Mouse (Mus musculus) retina, postnatal 1 day (tissue): ENCODE data around the gene Slc46a1.

Experiments used
- DNase-seq: peaks from one replicate; pipeline ENCODE4 v3.0.0-alpha.2; 2012

Slc46a1 gene

DNA sequence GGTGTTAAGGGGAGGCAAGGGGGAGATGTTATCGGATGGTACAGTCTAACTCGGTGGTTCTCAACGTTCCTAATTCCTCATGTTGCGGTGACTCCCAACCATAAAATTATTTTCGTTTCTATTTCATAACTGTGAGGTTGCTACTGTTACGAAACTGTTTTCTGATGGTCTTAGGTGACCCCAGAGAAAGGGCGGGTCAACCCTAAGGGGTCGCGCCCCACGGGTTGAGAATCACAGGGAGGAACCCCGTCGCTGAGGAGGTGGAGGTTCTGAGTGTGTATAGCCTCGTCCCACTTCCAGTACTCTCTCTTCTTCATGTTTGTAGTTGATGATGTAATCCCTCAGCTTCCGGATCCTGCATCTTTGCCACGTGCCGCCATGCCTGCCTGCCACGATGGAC lies 6.8 kb upstream of the Slc46a1 start:
- DNase-seq = no peak

DNA sequence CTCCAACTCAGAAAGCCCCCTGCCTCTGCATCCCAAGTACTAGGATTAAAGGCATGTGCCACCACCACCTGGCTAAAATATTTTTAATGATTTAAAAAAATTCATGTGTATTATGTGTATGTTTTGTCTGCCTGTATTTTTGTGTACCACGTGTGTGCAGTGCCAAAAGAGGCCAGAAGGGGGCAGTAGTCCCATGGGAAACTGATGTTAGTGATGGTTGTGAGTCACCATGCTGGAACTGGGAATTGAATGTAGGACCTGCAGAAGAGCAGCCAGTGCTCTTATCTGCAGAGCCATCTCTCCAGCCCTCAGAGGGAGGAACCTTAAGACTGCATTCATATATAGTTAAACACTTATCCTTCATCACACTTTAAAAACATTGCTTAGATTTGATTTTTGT lies 3.6 kb upstream of the Slc46a1 start:
- DNase-seq = no peak

DNA sequence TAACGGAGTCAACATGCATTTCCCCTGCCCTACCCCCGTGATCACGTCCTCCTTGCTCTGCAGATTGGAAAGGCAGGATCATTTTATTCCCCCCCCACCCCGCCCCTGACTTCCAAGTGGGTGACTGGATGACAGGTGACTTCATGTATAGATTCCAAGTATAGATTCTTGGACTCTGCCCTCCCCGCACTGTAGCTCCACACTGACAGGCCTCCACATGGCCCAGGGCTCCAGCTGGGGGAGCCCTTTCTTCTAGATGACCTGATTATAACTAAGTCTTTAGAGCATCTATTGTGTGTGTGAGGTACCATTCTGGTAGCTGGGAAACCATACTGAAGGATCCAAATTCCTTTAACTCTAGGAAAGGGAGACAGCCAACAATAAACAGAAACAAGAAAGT lies 2.8 kb upstream of the Slc46a1 start:
- no peak for DNase-seq

DNA sequence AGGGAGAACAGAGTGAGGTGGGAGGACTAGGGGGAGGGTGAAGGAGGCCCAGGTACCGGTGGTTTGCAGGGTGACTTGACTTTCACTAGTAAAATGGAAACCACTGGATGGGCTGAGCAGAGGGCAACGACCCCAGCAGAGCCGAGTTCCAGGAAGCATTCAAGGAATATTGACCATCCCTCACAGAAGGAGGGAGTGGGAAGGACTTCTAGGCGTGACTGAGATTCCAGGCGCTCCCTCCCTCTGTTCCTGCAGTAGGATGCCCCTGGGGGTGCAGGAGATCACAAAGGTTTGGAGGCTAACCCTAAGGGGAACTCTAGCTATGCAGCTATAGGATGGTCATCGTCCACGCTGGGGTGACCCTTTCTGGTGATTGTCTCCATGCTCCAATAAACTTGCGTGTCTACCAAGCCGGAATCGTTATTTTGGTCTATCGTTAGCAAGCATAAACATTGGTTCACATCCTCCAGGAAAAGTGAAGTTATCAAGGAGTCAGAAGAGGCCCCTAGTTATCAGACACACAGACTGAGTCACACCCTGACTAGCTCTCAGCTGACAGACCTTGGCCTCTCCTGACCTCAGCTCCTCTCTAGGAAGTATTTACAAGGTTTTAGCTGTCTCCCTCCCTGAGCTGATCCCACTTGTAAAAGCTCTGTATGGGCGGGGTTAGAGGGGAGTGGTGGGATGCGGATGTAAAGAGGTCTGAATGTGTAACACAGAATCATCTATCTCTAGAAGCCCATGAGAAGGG lies 2.0 kb upstream of the Slc46a1 start:
- DNase-seq = no peak

DNA sequence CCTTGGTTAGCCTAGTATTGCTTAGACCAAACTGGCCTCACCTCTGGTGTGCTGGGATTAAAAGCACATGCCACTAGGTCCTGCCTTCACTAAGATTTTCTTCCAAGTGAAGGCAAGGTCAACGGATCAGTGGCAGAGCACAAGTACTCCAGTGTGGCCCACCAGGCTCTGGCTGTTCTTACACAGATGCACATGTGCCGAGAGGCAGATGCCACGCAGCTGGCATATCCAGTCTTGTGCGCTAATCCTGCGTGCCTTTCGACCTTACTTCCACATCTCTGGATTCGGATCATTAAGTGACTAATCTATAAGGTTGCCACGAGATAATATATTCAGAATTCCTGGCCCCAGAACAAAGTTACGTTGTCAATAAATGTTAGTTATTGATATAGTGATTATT lies 381 bp upstream of the Slc46a1 start:
- DNase-seq = peak; percentile 57

DNA sequence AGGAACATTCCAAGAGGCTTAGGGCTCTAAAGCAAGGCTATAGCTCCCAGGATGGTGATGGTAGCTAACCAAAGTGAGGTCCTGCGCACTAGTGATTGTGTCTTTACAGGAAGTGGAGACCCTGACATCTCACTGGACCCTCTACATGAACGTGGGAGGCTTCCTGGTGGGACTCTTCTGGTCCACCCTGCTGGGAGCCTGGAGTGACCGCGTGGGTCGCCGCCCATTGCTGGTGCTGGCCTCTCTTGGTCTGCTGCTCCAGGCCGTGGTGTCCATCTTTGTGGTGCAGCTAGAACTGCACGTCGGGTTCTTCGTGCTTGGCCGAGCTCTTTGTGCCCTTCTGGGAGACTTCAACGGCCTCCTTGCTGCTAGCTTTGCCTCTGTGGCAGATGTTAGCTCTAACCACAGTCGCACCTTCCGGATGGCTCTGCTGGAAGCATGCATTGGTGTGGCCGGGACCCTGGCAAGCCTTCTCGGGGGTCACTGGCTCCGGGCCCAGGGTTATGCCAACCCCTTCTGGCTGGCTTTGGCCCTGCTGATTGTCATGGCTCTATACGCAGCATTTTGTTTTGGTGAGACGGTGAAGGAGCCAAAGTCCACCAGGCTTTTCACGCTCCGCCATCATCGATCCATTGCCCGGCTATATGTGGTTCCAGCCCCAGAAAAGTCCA lies 880 bp downstream of the Slc46a1 start:
- no peak for DNase-seq

DNA sequence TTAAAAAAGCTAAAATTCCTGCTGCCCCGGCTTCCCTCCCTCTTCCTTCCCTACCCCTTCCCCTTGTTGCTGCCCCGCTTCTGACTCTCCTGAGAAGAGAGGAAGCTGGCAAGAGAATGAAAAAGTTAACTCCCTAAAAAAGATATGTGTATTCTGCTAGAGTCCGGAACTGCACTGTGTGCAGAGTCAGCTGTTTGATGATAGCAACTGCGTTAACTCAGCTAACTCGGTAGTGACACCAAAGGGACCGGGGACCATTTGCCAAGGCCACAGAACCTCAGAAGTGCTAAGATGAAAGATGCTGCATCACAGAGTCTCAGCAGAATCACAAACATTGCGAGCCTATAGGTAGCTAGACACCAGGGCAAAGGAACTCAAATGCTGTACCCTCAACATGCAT lies 2.0 kb downstream of the Slc46a1 start:
- DNase-seq = no peak

DNA sequence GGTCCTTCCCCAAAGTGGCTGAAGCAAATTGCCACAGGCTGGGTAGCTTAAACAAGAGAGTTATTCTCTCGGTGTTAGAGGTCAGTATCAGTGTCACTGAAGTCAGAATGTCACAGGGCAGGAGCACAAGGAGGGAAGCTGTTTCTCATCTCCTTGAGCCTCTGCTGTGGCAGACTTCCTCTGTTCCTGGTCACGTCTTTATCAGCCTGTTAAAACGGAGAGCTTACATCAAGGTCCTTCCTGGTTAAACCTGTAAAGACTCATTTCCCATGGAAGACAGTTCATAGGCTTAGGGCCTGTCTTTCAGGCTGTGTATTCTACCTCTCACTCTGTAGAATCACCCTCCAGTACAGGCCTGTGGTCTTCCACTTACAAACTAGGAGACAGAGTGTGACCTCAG lies 2.4 kb downstream of the Slc46a1 start:
- no peak for DNase-seq

DNA sequence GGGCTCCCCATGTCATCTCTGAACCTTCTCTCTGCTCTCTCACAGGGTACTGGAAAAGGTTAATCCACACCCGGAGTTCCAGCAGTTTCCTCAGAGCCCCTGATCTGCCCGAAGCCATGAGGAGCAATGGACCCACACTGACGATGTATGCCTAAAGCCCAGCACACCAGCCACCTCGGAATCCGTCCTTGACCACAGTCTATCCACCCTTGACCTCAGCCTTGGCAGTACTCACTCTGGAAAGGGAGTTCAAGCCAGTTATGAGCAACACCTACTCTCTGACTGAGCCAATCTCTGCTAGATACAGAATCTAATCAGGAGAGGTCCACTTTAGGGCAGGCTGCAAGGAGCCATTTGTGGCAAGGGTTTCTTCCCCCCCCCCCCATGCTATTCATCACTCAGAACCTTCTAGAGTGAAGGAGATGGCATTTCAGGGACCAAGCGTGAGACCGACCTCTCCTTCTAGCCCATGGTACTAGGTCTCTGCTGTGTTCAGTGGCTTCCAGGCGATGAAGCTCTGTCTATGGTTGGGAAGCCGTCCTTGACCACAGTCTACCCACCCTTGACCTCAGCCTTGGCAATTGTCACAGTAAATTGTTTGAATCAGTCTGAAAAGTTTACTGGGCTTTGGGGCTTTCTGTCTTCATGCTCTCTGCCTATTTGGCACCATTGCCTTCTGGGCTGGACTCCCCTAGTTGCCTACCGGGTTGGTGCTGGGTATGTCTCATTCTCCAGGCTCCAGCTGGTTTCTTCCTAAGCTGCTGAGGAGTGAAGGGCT lies 6.0 kb downstream of the Slc46a1 start:
- no peak for DNase-seq

DNA sequence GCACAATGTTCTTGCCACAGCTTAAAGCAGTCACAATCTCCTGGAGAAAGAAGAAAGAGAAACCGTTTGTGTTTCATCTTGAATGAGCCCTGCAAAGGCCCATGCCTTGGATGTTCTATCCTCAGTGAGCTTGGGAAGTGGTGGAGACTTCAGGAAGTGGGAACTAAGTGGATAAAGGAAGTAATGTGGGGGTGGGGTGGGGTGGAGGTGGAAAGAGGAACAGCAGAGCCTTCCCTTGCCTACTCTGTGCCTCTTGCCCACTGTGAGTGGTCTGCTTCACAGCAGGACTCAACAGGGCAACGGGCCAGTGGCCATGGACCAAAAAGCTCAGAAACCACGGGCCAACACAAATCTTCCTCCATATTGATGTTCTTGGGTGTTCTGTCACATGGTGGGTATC lies 9.8 kb downstream of the Slc46a1 start:
- DNase-seq = no peak

DNA sequence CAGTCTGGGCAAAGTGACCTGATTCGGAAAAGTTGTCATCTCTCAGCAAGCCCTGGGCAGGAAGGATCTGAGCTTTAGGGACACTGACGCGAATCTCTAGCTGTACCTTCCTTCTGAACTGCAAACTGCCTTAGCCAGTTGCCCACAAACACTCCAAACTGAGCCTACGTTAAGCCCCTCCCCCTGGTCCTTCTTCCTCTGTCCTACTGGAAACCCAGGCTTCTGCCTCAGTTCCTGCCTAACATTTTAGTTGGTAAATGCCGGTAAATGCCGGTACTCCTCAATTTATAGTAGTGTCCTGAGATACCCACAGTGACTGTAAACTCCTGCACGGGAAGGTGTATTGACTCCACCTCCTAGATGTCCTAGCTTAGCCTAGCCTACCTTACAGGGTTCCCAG lies 18.1 kb downstream of the Slc46a1 start:
- DNase-seq = no peak

DNA sequence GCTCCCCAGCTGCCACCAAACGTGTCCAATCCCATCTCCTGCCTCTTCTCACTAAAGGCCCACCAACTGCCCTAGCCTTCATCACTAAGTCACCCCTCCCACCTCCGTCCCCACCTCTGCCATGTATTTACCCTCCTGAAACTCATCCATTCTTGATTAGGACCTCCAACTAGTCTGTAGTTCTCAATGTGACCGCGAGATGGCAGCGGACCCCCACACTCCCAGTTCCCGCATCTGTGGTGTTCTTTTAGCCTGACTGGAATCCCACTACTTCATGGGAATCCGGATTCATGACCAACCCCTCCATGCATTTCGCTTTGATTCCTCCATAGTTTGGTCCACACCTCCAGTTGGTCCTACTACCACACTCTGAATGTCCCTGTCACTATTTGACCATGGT lies 22.7 kb downstream of the Slc46a1 start:
- DNase-seq = peak; percentile 83

DNA sequence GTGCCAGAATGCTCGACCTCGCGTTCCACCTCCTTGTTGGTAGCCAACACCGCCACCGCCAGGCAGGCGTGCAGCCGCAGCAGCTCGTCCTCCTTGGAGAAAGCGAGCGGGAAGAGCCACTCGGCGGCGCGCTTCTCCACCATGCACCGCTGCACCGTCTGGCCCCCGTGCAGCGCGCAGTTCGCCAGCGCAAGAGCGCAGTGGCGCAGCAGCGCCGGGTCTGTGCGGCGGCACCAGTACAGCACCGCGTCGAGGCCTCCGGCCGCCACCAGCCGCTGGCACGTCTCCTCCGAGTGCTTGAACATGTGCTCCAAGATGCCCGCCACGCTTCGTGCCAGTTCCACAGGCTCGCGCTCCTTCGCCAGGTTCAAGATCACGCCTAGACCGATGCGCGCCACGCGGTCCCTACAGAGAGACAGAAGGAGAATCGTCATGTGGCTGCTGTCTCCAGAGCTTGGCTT lies 25.3 kb downstream of the Slc46a1 start:
- peak; percentile 73 for DNase-seq

DNA sequence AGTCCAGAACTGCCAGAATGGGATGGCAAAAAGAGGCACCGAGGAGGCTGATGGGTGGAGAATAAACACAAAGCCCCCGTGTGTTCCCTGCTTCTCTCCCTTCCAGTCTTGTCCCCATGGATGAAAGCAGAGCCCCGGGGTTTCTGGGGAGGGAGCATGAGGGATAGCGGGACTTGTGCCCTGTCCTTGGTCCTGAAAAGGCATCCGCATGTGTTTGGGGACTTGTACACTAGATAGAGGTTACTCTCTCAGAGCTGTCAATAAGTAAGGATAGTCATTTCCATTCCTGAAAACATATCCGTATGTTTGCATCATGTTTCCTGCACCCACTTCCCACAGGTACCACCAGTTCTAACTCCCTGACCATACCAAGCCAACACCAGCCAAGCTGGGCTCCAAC lies 30.4 kb downstream of the Slc46a1 start:
- DNase-seq = peak; percentile 69

DNA sequence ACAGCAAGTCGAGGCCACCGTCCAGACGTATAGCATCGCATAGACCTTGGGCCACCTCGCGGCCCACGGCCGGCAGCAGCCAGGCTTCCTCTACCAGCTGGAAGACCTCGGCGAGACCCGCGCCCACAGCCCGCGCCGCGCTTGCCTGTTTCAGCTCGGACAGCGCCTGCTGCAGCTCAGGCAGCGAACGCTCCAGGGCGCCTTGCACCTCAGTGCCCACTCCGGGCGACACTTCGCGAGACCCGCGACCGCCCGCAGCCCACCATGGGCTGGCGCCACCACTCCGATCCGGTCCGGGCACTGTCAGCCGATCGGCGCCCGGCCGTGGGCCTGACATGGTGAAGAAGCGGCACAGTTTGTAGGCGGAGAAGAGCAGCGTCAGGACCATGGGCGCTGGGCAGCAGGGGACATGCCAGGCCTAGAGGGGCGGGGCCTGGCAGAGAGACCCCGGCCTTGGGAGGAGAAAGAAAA lies 31.6 kb downstream of the Slc46a1 start:
- no peak for DNase-seq

DNA sequence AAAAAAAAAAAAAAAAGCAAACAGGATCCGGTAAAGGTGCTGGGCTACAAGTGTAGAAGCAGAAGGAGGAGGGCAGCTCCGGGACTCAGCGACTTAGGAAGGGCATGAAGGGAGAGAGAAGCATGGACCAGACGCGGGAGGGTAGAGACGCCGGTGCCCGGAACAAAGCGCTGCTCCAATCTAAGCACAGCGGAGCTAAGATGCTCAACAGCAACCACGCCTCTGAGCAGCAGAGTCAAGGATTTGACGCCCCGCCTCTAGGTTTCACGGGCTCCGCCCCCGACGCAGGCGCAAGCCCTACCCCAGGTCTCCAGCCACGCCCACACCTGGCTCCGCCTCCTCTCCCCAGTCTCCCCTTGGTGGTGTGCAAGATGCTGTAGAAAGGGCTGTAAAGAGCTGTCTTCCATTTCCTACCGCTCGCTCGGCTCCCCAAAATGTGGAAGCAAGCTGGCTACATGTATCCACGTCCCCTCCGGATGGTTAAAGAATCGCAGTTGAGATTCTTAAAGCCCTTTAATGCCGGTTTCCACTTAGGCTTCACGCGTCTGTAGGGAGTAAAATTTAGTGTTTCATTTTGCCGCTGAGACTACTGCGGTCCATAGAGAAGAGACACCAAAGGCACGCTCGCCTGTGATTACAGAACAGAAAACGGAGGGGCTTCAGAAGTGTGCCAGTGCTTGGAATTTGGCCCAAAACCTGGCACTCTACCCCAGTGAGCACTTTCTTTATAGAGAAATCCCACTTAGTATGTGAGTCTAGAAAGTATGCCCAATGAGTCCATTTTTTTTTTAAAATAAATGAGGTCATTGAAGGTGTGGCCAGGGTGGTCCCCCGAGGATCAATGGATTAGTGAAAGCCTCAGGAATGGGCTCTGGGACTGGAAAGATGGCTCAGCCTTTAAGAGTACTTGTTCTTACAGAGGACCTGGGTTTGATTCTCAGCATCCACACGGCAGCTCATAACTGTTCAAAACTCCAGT lies 32.3 kb downstream of the Slc46a1 start, which contains the start of gene Sarm1:
Gene Sarm1 (minus strand): TSS at position 211 of the 979 bp plus-strand sequence.
- peak; percentile 97 for DNase-seq

DNA sequence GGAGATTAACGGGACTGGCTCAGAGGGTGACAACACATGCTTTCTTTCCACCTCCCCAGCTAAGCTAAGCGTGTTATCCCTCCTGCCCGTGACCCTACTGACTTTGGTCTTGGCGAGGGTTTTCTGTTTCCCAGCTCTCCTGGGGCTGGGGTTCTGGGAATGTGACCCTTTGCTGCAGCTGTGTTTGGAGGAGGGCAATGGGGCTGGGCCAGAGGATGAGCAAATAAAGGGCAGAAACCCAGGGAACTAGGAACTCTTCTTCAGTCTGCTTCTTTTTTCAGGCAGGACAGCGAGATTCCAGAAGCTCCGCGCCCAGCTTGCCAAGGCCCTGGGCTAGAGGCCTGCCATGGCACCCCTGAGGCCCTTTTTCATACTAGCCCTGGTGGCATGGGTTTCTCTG lies 33.5 kb downstream of the Slc46a1 start, which contains the start of gene Vtn:
Gene Vtn (plus strand): TSS at position 88 of the 400 bp plus-strand sequence.
- no peak for DNase-seq

DNA sequence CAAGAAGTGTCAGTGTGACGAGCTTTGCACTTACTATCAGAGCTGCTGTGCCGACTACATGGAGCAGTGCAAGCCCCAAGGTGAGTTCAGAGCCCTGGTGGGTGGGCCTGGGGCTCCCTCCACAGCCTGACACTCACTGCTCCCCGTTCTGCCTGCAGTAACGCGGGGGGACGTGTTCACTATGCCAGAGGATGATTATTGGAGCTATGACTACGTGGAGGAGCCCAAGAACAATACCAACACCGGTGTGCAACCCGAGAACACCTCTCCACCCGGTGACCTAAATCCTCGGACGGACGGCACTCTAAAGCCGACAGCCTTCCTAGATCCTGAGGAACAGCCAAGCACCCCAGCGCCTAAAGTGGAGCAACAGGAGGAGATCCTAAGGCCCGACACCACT lies 34.0 kb downstream of the Slc46a1 start:
- DNase-seq = no peak

DNA sequence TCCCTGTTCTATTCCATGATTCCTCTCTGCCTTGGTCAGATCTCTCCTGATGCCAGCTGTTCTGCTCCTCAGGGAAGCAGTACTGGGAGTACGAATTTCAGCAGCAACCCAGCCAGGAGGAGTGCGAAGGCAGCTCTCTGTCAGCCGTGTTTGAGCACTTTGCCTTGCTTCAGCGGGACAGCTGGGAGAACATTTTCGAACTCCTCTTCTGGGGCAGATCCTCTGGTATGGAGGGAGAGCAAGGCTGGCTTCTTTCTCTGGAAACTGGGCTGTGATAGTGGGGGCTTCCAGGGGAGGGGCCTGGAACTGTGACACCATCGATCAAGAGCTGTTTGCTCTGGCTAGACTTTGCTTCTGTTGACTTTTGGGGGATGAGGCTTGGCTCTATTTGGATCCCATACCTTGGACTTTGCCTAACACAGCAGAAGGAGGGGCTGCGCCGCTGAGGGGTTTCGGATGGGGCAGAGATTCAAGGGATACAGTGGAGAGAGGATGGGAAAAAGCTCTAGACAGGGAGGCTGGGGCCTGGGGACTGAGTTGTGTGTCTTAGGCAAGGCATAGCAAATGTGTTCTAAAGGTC lies 35.2 kb downstream of the Slc46a1 start:
- DNase-seq = no peak

DNA sequence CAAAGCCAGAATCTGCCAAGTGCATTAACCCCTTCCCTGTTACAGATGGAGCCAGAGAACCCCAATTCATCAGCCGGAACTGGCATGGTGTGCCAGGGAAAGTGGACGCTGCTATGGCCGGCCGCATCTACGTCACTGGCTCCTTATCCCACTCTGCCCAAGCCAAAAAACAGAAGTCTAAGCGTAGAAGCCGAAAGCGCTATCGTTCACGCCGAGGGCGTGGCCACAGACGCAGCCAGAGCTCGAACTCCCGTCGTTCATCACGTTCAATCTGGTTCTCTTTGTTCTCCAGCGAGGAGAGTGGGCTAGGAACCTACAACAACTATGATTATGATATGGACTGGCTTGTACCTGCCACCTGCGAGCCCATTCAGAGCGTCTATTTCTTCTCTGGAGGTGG lies 36.0 kb downstream of the Slc46a1 start:
- DNase-seq = no peak

DNA sequence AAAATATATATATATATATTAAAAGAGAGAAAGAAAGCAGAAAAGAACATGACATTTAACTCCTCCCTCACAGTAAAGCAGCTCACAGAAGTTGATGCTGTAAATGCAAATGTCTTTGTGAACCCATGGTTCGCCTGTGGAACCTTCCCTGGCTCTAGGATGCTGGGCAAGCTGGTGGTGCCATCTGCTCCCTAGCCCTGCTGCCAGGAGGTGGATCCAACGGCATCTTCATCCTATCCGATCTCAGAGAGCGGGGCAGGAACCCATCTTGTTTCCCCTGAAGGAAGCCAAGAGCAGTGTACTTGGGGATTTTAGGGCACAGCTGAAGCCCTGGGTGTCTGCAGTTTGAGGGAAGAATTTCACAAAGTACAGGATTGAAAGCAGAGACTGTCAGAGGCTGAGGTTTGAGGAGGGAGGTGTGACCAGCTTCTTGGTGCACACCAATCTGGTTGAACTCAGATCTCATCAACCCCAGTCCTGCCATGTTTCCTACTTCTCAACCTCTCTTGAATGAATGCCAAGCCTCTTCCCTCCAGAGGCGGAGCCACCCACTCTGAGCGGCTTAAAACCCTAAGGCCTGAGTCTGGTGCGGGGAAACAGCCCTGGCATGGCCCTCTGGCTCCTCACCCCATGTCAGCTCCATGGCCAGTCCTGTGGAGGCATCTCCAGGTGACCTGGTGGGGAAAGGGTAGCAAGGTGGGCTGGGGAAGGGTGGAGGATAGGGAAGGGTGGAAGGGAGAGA lies 37.6 kb downstream of the Slc46a1 start, which contains the start of gene Sebox:
Gene Sebox (plus strand): TSS at position 539 of the 742 bp plus-strand sequence.
- DNase-seq = peak; percentile 18
